Mouse (Mus musculus): ENCODE measurements around the gene Scn11a. TPM values are rescaled to one million over a fixed set of nuclear protein-coding genes. Genes with fewer than 3 reads are reported as not detected.

The Scn11a gene
- 0.41 TPM for polyA plus RNA-seq (2017; shearing (Covaris generic))

GRCm38 (mm10) chr9:119825297-119825696 is at the start of gene Scn11a:
Gene Scn11a (minus strand): TSS chr9:119825456.

DNA sequence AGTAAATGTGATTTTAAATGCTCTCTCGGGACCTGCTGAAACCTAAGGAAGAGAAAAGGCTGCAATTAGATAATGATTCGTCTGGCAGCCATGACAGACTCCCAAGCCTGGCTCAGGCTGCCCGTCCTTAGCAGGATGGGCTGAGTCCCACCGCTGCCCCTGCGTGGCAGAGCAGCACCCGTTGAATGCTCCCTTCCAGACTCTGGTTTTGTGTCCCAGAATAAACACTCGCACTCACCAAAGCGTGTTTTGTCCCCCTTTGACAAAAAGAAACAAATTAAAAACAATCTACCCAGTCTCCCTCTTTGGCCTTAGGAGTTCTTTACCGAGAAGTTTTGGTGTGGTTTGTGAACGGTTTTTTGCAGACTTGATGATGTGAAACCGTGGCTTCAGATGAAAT is 106.0 kb downstream of the Scn11a start, which contains the start of gene Scn10a:
Gene Scn10a (minus strand): TSS at position 101 of the 400 bp plus-strand sequence.

Other genes with a start within 250 kb of the Scn11a start
- not detected for gene Scn5a, start 246.4 kb downstream of the Scn11a start, polyA plus RNA-seq (2017; shearing (Covaris generic))
- not detected for gene Scn10a, start 106.1 kb downstream of the Scn11a start, polyA plus RNA-seq (2017; shearing (Covaris generic))
- 61.3 TPM for gene Wdr48, start 69.4 kb upstream of the Scn11a start, polyA plus RNA-seq (2017; shearing (Covaris generic))
- gene Gorasp1, start 112.1 kb upstream of the Scn11a start, polyA plus RNA-seq (2017; shearing (Covaris generic)): 1.6 TPM
- gene Ttc21a, start 112.2 kb upstream of the Scn11a start, polyA plus RNA-seq (2017; shearing (Covaris generic)): not detected
- gene Csrnp1, start 159.2 kb upstream of the Scn11a start, polyA plus RNA-seq (2017; shearing (Covaris generic)): 369 TPM
- not detected for gene Xirp1, start 198.1 kb upstream of the Scn11a start, polyA plus RNA-seq (2017; shearing (Covaris generic))
- gene Cx3cr1, start 244.4 kb upstream of the Scn11a start, polyA plus RNA-seq (2017; shearing (Covaris generic)): 0.85 TPM

All from effector memory CD4-positive, alpha-beta T cell, adult 5 months (primary cell).